Mouse (Mus musculus): ENCODE data around the gene Fyco1. TPM values are rescaled to one million over a fixed set of nuclear protein-coding genes. Genes with fewer than 3 reads are reported as not detected.

The Fyco1 gene
- polyA plus RNA-seq, 1 experiment from 2014 or later, result 5.8 TPM

DNA sequence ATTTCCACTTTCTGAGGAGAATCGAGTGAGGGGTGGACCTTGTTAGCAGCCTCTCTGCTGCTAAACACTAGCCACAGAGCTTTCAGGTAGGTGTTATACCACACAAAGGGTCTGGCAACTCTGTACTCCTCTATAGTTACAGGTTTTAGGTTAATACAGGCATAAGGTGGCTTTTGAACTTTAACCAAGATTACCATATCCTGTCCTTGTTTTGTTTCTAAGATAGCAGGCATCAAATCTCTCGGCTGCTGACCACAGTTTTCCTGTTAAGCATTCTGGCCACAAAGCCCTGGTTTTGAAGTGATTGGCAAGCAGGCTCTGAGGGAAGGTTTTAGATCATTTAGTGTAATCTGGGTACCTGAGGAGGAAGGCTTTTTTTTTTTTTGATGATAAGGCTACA lies 37.4 kb downstream of the Fyco1 start:
- H3K36me3 ChIP-seq (replicated peaks; ENCODE audit: control insufficient read depth, insufficient read depth, low read depth, low read length), result no peaks in the 10 kb centered on the region; the same call in 1 of the 2 replicates
- no peak overlapping the region for H3K9ac ChIP-seq (replicated peaks; ENCODE audit: low read length)
- no peaks in the 10 kb centered on the region for H3K9me3 ChIP-seq (replicated peaks; ENCODE audit: control insufficient read depth, low read length)
- no peak overlapping the region for H3K4me2 ChIP-seq (ENCODE audit: low read depth, low read length)
- no peaks in the 10 kb centered on the region for H3K4me1 ChIP-seq (ENCODE audit: control insufficient read depth, insufficient read depth, low read length)
- no peaks in the 10 kb centered on the region for H3K27me3 ChIP-seq (ENCODE audit: control insufficient read depth, insufficient read depth, low read length)
- WGBS, result 89% methylated on average over 2 of the region's 2 CpGs
- H3K27ac ChIP-seq (replicated peaks; ENCODE audit: low read depth, low read length), result no peak overlapping the region
- ATAC-seq (replicated peaks; ENCODE audit: insufficient number of reproducible peaks, low FRiP score, low TSS enrichment, low read depth) (no peak), DNase-seq (ENCODE audit: low spot score) (no peak)
- H3K4me3 ChIP-seq (ENCODE audit: low read depth, low read length), result no peak overlapping the region

DNA sequence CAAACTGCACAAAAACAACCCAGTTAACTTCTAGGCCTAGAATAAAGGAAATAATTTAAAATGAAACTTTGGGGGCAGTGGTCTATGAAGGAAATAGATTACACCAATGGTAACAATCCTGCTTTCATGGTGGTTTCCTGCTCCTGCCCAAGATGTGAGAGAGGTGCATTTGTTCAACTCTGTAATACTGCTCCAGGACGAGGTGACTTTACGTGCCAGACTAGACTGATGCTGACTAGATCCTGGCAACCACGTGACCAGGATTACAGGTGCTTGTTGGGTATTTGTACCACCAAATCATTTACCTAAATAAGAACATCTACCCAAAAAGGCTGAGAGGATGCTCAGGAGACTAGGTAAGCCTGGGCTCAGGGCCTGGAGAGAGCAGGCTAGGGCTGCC lies 39.9 kb downstream of the Fyco1 start:
- no peak for ATAC-seq (replicated peaks; ENCODE audit: insufficient number of reproducible peaks, low FRiP score, low TSS enrichment, low read depth)
- Histone ChIP-seq H3K9ac (replicated peaks; ENCODE audit: low read length) (no peak overlapping the region), H3K9me3 (replicated peaks; ENCODE audit: control insufficient read depth, low read length) (no peaks in the 10 kb centered on the region), H3K27me3 (ENCODE audit: control insufficient read depth, insufficient read depth, low read length) (no peaks in the 10 kb centered on the region), H3K4me1 (ENCODE audit: control insufficient read depth, insufficient read depth, low read length) (no peaks in the 10 kb centered on the region), H3K27ac (replicated peaks; ENCODE audit: low read depth, low read length) (no peak overlapping the region), H3K36me3 (replicated peaks; ENCODE audit: control insufficient read depth, insufficient read depth, low read depth, low read length) (no peaks in the 10 kb centered on the region; the same call in 1 of the 2 replicates), H3K4me2 (ENCODE audit: low read depth, low read length) (no peak overlapping the region), H3K4me3 (ENCODE audit: low read depth, low read length) (no peak overlapping the region)
- 92% methylated on average over 3 of the region's 3 CpGs for WGBS
- no peak for DNase-seq (ENCODE audit: low spot score)

DNA sequence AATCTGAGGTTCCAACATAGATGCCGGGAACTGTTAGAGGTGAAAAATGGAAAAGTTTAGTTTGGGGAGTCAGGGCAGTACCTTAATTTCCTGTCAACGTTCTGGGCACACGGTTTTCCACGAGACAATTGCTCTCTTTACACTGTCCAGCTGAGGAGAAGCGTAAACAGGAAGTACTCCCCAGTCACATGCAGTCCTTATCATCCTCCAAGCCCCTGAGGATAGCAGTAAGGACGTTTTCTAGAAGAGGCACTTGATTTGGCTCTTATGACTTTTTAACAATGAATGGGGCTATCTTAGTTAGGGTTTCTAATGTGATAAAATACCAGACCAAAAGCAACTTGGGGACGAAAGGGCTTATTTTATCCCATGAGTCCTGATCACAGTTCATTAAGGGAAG lies 43.1 kb downstream of the Fyco1 start:
- no peak overlapping the region for H3K9ac ChIP-seq (replicated peaks; ENCODE audit: low read length)
- 55% methylated on average over 7 of the region's 7 CpGs for WGBS
- DNase-seq (ENCODE audit: low spot score) (no peak), ATAC-seq (replicated peaks; ENCODE audit: insufficient number of reproducible peaks, low FRiP score, low TSS enrichment, low read depth) (no peak)
- H3K4me2 ChIP-seq (ENCODE audit: low read depth, low read length), result no peak overlapping the region
- no peaks in the 10 kb centered on the region for H3K9me3 ChIP-seq (replicated peaks; ENCODE audit: control insufficient read depth, low read length)
- H3K27ac ChIP-seq (replicated peaks; ENCODE audit: low read depth, low read length), result no peak overlapping the region
- H3K36me3 ChIP-seq (replicated peaks; ENCODE audit: control insufficient read depth, insufficient read depth, low read depth, low read length), result no peaks in the 10 kb centered on the region; the same call in 1 of the 2 replicates
- H3K4me3 ChIP-seq (ENCODE audit: low read depth, low read length), result no peak overlapping the region
- no peaks in the 10 kb centered on the region for H3K4me1 ChIP-seq (ENCODE audit: control insufficient read depth, insufficient read depth, low read length)
- H3K27me3 ChIP-seq (ENCODE audit: control insufficient read depth, insufficient read depth, low read length), result no peaks in the 10 kb centered on the region

DNA sequence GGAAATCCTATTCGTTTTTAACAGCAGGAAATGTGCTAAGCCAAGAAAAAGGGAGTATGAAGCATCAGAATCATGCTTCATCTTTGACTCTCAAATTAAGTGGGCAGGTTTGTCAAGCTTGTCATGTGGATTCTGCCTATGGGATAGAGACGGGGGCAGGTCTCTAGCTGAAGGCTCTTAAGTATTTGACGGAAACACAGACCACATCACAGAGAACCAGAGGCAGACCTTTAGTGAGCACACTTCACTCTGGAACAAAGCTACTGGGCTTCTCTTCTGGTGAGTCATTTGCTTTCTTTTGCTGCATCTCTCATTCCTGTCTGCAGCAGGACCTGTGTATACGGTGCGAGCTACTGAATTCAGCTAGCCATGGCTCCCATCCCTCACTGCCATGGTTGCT lies 45.4 kb downstream of the Fyco1 start, which contains the start of gene Cxcr6:
TSS of gene Cxcr6 (plus strand) at position 209 of the 400 bp plus-strand sequence.
- Histone ChIP-seq H3K27ac (replicated peaks; ENCODE audit: low read depth, low read length) (no peak within 1 kb of the TSS), H3K4me1 (ENCODE audit: control insufficient read depth, insufficient read depth, low read length) (no peaks in the 10 kb centered on the region), H3K9me3 (replicated peaks; ENCODE audit: control insufficient read depth, low read length) (no peaks in the 10 kb centered on the region), H3K27me3 (ENCODE audit: control insufficient read depth, insufficient read depth, low read length) (no peaks in the 10 kb centered on the region), H3K9ac (replicated peaks; ENCODE audit: low read length) (no peak within 1 kb of the TSS), H3K4me3 (ENCODE audit: low read depth, low read length) (no peak within 1 kb of the TSS), H3K4me2 (ENCODE audit: low read depth, low read length) (no peak within 1 kb of the TSS), H3K36me3 (replicated peaks; ENCODE audit: control insufficient read depth, insufficient read depth, low read depth, low read length) (no peaks in the 10 kb centered on the region; the same call in 1 of the 2 replicates)
- WGBS, result 86% methylated on average over 5 of the region's 5 CpGs
- ATAC-seq (replicated peaks; ENCODE audit: insufficient number of reproducible peaks, low FRiP score, low TSS enrichment, low read depth) (no peak), DNase-seq (ENCODE audit: low spot score) (no peak)

- H3K4me1 ChIP-seq (ENCODE audit: control insufficient read depth, insufficient read depth, low read length), result no peaks in the 10 kb centered on the region
- ATAC-seq (replicated peaks; ENCODE audit: insufficient number of reproducible peaks, low FRiP score, low TSS enrichment, low read depth), result no peak
- 92% methylated on average over 2 of the region's 2 CpGs for WGBS
Observed at GRCm38 (mm10) chr9:123805241-123805640, 46.5 kb downstream of the Fyco1 start.

DNA sequence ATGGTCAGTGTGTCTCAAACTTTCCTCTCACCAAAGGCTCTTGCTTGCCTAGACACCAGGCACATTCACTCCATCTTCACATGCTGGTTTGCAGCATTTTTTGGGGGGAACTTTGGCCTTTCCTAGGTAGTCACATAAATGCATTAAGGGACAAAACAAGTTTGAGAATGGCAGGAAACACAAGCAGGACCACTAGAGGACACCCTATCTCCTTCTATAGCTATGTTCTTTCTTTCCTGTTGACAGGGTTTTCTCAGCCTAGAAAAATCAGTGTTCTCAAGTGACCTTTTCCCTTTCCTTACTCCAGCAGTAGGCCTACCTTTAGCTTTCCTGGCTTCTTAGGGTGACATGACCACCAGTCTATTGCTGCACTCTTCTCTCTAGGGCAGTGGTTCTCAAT lies 48.8 kb downstream of the Fyco1 start:
- no peak for ATAC-seq (replicated peaks; ENCODE audit: insufficient number of reproducible peaks, low FRiP score, low TSS enrichment, low read depth)
- H3K4me1 ChIP-seq (ENCODE audit: control insufficient read depth, insufficient read depth, low read length), result no peaks in the 10 kb centered on the region
- no peaks in the 10 kb centered on the region for H3K9me3 ChIP-seq (replicated peaks; ENCODE audit: control insufficient read depth, low read length)
- no peak overlapping the region for H3K4me3 ChIP-seq (ENCODE audit: low read depth, low read length)
- H3K27ac ChIP-seq (replicated peaks; ENCODE audit: low read depth, low read length), result no peak overlapping the region
- no peak overlapping the region for H3K9ac ChIP-seq (replicated peaks; ENCODE audit: low read length)
- no peaks in the 10 kb centered on the region for H3K27me3 ChIP-seq (ENCODE audit: control insufficient read depth, insufficient read depth, low read length)
- DNase-seq (ENCODE audit: low spot score), result no peak
- H3K4me2 ChIP-seq (ENCODE audit: low read depth, low read length), result no peak overlapping the region
- no peaks in the 10 kb centered on the region for H3K36me3 ChIP-seq (replicated peaks; ENCODE audit: control insufficient read depth, insufficient read depth, low read depth, low read length)

More at GRCm38 (mm10) chr9:123805241-123805640, 46.5 kb downstream of the Fyco1 start:
- H3K27me3 ChIP-seq (ENCODE audit: control insufficient read depth, insufficient read depth, low read length), result no peaks in the 10 kb centered on the region
- H3K9me3 ChIP-seq (replicated peaks; ENCODE audit: control insufficient read depth, low read length), result no peaks in the 10 kb centered on the region
- no peak for DNase-seq (ENCODE audit: low spot score)
- H3K9ac ChIP-seq (replicated peaks; ENCODE audit: low read length), result no peak overlapping the region
- H3K27ac ChIP-seq (replicated peaks; ENCODE audit: low read depth, low read length), result no peak overlapping the region
- H3K4me3 ChIP-seq (ENCODE audit: low read depth, low read length), result no peak overlapping the region
- H3K36me3 ChIP-seq (replicated peaks; ENCODE audit: control insufficient read depth, insufficient read depth, low read depth, low read length), result no peaks in the 10 kb centered on the region; the same call in 1 of the 2 replicates
- no peak overlapping the region for H3K4me2 ChIP-seq (ENCODE audit: low read depth, low read length)

DNA sequence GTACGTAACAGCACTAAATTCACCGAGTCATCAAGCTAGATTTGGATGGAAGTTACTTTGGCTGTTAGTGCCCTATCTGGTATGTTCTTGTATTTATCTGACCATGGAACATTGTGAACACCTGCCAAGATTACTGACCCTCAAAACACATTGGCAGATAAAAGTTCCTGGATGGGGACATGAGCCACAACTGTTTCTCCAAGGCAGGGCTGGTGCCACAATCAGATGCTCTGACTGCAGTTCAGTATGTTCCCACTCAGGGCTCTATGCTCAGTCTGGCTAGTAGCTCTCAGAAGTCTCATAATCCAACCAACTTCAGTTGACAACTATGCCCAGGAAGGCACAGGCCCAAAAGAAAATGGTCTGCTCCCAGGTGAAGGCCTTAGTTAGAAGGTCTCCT lies 49.3 kb downstream of the Fyco1 start:
- no peaks in the 10 kb centered on the region for H3K27me3 ChIP-seq (ENCODE audit: control insufficient read depth, insufficient read depth, low read length)
- no peaks in the 10 kb centered on the region for H3K4me1 ChIP-seq (ENCODE audit: control insufficient read depth, insufficient read depth, low read length)
- no peak overlapping the region for H3K27ac ChIP-seq (replicated peaks; ENCODE audit: low read depth, low read length)
- no peak for ATAC-seq (replicated peaks; ENCODE audit: insufficient number of reproducible peaks, low FRiP score, low TSS enrichment, low read depth)
- DNase-seq (ENCODE audit: low spot score), result no peak
- no peaks in the 10 kb centered on the region for H3K36me3 ChIP-seq (replicated peaks; ENCODE audit: control insufficient read depth, insufficient read depth, low read depth, low read length)
- no peak overlapping the region for H3K4me2 ChIP-seq (ENCODE audit: low read depth, low read length)
- H3K9me3 ChIP-seq (replicated peaks; ENCODE audit: control insufficient read depth, low read length), result no peaks in the 10 kb centered on the region
- 92% methylated on average over 2 of the region's 2 CpGs for WGBS
- H3K9ac ChIP-seq (replicated peaks; ENCODE audit: low read length), result no peak overlapping the region
- no peak overlapping the region for H3K4me3 ChIP-seq (ENCODE audit: low read depth, low read length)

GRCm38 (mm10) chr9:123801527-123801926 lies 50.2 kb downstream of the Fyco1 start:
- DNase-seq (ENCODE audit: low spot score) (no peak), ATAC-seq (replicated peaks; ENCODE audit: insufficient number of reproducible peaks, low FRiP score, low TSS enrichment, low read depth) (no peak)
- no peaks in the 10 kb centered on the region for H3K27me3 ChIP-seq (ENCODE audit: control insufficient read depth, insufficient read depth, low read length)
- no peaks in the 10 kb centered on the region for H3K4me1 ChIP-seq (ENCODE audit: control insufficient read depth, insufficient read depth, low read length)
- H3K4me3 ChIP-seq (ENCODE audit: low read depth, low read length), result no peak overlapping the region
- H3K4me2 ChIP-seq (ENCODE audit: low read depth, low read length), result no peak overlapping the region
- no peak overlapping the region for H3K27ac ChIP-seq (replicated peaks; ENCODE audit: low read depth, low read length)
- 83% methylated on average over 1 of the region's 1 CpGs for WGBS
- no peaks in the 10 kb centered on the region for H3K36me3 ChIP-seq (replicated peaks; ENCODE audit: control insufficient read depth, insufficient read depth, low read depth, low read length)
- no peak overlapping the region for H3K9ac ChIP-seq (replicated peaks; ENCODE audit: low read length)
- no peaks in the 10 kb centered on the region for H3K9me3 ChIP-seq (replicated peaks; ENCODE audit: control insufficient read depth, low read length)

All from embryonic facial prominence, embryonic 11.5 days (tissue).